Mouse (Mus musculus) left cerebral cortex, adult 18-20 months (tissue): ENCODE data around the gene Enpep. TPM values are rescaled to one million over a fixed set of nuclear protein-coding genes. Genes with fewer than 3 reads are reported as not detected.

Source experiments
- DNase-seq, 2 experiments: peaks; one replicate each; pipeline ENCODE4 v3.0.0; 2021 to 2022; ENCODE audit warnings: low spot score in 2 of 2, mixed read lengths in 1 of 2
- total RNA-seq, 2 experiments: library from RNA; stranded (reverse); gene quantifications; 2 replicates each; pipeline ENCODE4 v1.2.3; 2021

Enpep gene
- total RNA-seq, 2 experiments from 2014 or later, result 1.6 to 2.0 TPM

DNA sequence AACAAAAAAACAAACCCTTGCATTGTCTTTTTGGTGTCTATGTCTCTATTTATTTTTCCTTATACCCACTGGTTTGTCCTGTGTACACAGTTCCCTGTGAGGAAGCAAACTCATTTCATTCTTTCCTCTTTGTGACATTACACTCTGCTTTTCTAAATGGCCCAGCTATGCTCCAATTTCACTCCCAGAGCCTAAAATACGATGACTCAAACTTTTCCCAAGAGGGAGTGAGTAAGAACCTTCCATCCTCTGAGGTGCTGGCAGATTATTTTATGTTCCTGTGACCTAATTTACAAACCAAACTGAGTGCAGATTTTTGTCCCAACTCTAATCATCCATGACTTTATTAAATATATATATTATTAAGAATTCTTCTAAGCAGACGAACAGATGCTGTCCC is 19.3 kb downstream of the Enpep start:
- DNase-seq, result no peak

DNA sequence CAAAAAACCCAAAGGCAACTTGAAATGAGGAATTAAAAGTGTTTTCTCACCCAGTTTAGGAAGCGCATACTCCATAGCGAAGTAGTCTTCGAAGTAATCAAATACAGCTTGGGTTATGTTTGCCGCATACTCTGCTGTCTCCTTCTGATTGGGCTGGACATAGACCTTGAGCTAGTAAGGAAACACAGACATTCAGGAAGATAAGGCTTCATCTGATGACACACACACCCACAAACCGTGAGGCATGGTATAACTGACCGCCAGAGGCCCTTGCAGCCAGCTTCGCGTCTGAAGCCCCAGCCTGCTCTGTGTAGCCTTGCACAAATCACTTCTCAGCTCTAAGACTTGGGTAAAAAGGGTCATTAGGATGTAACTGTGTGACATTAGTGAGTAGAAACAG is 20.0 kb downstream of the Enpep start:
- DNase-seq, result no peak

DNA sequence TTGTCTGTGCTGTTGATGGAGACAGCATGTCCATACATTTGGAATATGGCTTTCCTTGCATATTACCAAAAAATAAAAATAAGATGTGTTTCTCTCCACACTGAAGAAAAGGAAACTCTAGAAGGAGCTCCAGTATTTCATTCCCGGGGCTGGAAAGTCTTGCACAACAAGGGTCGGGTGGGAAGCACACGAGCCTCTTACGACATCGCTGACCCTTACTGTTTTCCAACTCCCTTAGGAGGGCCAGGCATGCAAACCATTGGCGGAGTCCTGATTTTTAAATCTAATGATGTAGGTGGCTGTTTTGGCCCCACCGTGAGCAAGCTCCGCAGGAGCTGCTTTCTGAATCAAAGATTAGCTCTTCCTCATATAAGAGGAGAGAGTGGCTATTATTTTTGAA is 20.6 kb downstream of the Enpep start:
- no peak for DNase-seq

DNA sequence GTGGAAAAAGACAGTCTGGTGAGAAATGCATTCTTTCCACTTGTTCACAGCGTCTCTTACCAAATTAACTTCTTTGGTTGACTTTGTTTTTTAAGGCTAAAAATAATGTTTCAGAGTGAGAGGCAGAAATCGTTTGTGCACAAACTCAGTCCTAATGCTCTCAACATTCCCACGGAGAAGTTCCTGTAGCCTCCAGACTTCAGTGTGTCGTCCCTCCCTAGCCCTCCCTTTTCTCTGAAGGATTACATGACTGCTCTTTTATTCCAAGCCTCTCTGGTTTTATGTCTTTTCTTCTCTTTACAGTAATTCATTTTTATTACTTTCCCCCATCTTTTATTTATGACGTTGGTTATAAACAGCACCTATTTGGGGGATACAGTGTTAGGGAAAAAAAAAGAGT is 22.6 kb downstream of the Enpep start:
- no peak for DNase-seq

DNA sequence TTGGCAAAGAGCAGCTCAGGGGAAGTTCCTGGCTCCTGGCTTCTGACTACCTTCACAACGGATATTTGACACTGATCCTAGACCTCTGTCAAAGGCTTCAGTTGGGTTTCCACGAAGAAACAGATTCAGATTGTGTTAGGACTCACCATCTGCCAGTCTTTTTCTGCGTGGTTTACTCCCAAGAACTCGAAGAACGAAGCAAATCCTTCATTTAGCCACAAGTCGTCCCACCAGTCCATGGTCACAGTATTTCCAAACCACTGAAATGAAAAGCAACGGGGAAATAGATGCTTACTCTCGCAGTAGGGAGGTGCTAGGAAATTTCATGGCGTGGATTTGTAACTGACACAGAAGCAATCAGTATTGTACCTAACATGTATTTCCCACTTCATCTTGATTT is 23.6 kb downstream of the Enpep start:
- DNase-seq, result peak in 1 of 2 experiments; percentile 7

DNA sequence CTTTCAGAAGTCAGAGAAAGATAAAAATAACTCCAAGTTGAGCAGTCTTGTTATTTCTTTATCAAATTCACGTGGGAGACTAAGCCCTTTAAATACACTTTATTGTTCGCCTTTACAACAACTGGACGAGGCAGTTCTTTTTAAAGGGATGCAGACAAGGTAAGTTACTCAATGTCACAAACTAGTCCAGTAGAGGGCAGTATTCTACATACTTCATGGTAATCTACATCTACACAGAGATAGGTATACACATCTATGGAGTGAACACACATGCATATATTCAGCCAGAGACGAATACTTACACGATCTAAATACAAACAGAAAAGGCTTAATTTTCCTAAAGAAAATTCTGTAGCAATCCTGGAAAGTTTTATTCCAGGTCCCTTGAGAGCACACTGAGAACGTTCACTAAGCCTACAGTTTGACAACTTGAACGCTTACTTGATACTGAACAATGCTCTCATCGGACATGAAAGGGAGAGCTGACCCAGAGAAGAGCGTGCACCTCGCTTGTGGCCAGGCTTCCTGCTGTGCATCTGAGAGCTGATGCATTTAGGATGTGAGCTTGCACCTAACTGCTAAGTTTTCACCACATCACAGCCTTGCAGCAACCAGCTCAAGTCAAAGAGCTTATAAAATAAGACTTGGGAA is 24.3 kb downstream of the Enpep start:
- no peak for DNase-seq

DNA sequence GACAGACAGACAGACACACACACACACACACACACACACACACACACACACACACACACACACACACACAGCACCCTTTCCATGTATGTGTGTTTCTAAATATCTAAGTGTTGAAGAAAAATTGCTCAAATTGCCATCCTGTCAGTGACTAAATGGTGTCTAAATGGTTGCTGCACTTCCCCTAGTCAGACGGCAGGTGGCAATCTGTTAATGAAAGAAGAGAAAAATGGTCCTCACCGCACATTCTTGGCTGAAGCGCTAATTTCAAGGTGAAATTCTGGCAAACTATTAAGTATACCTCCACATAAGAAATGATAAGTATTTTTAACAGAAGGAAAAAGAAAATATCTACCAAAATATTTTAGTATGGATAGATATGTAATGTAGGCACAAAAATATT is 28.6 kb downstream of the Enpep start:
- DNase-seq, result peak; percentile 25 to 55

DNA sequence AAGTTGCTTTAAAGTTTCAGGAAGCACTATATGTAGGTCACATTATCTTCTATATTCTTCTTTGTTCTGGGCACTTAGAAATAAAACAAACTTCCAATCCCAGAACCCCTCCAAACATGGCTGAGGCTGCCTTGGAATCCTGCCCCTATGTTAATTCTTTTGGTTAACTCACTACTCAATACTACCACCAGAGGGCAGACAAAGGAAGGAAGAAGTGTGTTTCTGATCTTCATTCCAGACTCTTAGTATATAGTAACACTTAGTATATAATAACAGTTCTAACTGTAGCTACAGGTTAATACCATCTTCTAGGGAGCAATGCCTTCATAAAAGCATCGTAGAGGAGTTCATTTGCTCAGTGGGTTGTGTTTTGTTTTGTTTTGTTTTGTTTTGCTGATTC is 32.6 kb downstream of the Enpep start:
- peak in 1 of 2 experiments; percentile 20 for DNase-seq

DNA sequence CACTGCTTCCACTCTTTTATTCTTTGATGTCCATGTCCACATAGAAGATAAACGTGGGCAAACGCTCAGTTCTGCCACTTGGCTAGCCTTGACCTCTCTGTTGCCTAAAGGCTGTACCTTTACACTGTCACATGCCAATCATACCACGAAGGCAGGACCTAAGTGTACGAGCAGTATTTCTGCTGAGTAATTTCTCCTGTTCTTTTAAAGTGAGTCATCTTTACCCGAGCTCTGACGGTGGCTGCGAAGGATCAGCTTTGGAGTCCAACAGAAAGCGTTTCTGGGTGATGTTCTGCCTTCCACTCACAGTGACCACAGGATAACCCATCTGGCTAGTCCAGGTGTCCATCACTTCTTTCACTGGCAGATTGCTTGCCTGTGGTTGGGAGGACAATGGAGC is 33.9 kb downstream of the Enpep start:
- DNase-seq, result no peak

DNA sequence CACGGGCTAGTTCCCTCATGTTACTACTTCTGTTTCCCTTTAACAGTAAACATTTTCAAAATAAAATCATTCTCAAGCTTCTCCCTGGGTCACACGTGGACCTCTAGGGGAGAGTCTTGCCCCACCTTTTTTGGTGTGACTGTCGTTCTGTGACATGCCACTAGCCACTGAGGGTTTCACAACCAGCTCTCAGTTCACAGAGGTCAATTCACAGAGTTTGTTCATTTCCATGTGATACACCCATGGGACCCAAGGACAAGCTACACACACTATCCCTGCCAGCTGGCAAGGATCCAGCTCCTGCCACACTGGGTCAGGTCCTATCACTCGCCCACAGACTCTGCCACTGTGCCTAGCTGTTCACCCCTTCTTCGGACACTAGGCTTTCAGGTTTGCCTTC is 35.5 kb downstream of the Enpep start:
- DNase-seq, result no peak

DNA sequence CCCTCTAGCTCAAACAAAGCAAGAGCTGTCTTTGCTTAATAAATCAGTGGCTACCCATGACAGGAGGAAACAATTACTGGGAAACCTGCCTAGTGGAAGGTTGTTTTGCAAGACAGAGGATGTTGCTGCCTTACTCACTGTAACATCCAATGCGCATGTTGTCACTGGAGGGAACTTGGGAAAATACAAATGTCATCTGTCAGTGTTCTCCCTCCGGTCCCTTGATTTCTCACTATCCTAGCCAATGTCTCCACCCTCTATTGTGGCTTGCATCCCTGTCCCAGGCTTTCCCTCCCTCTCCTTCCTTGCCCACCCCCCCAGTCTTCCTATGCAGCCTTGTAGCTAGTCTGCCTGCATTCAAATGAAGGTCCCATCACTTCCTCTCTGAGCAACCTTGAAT is 36.6 kb downstream of the Enpep start:
- no peak for DNase-seq

DNA sequence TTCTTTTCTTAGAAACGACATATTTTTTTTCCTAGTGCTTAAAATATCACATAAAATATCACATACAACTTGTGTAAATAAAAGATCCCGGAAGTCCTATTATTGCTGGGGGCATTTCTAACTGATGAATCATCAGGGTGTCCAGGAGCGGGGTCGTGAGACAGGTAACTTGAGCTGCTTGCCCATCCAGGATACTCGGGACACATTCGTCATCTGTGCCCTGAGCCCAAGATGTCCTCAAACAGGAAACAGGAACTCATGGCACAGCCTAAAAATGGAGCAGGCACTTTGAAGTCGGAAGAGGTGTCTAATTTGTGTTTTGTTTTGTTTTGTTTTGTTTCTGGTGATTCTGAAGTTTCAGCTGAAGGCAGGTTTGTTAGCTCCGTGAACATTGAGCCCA is 43.0 kb downstream of the Enpep start:
- DNase-seq, result no peak

DNA sequence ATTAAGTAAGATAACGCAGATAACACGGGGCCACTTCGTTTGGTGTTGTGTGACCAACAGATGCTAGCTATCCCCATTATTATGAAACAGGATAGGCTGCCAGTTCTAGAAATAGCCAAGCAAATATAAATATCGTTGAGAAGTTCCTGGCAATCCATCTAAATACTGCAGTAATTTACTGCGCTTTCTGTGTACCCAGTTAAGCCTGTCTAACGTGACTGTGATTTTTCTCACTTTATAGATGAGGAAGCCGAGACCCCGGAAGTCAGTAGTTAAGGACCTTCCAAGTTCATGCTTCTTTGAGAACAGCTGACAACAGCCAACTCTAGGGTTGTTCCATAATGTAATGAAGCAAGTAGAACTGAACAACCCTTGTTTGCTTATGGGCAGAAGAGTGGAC is 45.4 kb downstream of the Enpep start:
- no peak for DNase-seq

DNA sequence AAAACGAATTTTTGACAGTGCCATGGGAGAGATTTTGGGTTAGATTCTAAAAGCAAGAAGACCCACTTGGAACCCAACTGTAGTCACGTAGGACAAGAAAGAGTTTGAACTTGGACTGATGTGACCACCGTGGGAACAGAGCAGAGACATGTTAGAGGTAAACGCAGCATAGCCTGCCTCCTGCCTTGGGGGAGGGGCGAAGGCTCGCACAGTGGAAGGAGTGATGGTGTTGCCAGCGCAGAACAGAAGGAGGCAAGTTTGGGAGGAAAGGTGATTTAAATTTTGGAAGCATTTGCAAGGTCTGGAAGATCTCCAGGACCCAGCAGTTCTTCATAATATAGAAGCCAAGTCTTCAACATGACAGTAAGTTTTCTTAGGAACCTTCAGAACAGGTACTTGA is 46.1 kb downstream of the Enpep start:
- DNase-seq, result no peak

DNA sequence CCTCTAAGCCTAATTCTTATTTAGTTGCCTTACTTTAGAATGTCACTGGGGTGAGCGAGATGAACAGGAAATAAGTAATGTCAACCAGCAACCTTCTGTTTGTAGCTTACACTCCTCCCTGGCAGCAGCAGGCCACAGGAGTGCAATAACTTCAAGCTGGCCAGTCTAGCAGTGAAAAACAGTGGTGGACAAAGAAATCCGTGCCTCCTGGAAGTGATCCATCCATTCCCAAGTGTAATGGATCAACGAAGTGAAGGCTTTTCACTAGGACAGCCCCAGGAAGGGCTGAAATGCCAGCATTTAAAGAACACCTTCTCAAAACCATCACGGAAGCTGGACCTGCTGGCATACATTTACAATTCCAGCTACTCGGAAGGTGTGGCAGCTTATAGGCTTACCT is 48.2 kb downstream of the Enpep start:
- no peak for DNase-seq

DNA sequence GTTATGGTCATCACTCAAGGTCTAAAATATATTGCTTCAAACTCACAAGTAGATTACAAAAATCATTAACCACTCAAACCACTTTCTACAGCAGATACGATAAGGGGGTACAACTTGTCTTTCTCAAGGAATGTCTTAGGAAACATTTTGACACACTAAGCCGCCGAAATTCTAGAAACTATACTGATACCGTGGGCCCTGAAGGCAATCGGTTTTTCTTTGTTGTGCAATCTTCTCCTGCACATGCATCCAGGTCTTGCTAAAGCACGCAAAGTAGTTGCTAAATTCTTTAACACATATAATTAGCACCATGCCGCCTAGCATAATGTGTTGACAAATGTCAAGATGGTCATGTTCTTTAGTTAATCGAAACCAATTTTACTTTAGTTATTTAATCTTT is 53.1 kb downstream of the Enpep start:
- DNase-seq, result no peak

DNA sequence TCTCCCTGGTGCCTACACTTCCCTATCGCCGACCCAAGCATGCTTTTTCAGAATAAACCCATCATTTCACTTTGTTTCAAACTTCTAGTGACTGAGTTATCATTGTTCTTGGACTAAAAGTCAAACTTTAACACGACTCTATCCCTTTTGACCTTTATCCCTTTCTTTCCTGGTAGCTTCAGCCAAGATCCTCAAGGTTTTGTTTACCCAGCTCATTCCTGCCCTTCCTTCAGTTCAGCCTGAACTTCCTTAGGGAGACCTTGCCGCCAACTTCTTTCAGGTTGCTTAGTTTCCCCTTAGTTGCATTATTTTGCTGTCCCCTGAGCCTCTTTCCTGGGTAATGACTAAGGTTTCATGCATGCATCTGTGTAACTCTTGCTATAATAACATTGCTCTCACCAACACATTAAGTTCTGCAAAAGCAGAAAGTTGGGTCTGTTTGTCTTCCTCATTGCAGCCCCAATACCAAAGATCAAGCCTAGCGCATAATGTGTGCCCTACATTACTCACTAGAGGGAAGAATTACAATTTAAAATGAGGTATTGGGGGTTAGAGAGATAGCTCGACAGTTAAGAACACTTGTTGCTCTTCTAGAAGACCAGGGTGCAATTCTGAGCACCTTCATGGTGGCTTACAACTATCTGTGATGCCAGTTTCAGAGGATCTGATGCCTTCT is 59.2 kb downstream of the Enpep start:
- no peak for DNase-seq

DNA sequence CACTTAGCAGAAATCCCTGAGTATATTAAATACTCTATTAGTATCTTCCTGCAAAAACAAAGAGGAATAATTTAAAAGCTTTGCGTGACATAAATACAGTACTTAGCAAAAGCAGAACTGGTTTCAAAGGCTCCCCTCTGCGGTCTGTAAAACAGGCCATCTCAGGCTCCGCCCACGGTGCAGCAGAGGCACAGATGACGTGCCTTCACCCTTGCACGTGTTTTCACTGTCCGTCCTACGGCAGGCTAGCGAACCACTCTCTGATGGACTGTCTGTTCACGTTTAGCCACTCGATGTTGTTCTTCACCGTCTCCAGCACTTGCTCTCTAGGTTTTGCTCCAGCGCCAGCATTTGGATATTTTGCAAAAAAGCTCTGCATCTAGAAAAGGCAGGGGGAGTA is 62.5 kb downstream of the Enpep start:
- DNase-seq, result no peak

DNA sequence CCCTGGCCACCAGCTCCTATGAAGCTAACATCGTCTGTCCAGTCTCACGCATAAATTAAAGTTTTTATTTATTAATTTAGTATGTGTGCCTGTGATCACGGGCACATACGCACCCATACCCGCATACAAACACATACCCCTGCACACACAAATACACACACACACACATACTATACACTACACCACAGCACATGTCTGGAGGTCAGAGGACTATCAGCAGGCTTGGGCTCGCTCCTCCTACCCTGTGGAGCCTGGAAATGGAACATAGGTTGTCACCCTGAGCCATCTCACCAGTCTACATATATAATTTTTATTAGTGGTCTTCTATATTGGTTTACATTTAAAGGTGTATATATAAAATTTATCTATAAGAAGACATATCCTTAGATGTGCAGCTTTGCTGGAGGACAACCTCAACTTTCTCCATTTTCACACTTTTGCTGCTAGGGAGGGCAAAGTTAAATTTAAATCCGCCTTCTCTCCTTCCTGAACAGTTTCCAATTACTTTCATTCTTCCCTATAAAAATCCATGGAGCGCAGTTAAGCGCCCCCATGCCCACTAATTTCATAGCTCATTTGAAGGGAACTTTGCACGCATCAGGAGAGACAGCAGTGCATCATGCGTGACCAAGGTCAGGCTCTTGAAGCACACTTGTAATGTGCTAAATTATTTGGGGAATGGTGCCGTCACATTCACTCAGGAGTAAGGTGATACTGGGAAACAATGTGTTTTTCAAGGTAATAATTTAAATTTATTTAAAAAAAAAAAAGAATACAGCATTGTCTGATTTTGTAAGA is 63.4 kb downstream of the Enpep start:
- no peak for DNase-seq

DNA sequence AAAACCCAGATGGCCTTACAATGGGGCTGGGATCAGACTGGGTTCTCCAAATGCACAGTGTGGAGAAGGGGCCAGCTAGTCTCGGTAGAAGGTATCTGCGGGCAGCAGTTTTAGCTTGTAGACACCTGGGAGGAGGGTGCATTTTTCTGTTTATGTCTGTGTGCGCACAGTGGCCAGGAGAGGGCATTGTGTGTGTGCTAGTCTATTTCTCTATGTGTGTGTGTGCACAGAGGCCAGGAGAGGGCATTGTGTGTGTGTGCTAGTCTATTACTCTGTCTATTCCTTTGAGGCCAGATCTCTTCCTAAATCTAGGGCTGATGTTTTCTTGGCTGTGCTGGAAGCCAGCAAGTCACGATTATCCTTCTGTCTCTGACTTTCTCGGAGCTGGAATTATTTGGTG is 74.0 kb downstream of the Enpep start:
- DNase-seq, result no peak

DNA sequence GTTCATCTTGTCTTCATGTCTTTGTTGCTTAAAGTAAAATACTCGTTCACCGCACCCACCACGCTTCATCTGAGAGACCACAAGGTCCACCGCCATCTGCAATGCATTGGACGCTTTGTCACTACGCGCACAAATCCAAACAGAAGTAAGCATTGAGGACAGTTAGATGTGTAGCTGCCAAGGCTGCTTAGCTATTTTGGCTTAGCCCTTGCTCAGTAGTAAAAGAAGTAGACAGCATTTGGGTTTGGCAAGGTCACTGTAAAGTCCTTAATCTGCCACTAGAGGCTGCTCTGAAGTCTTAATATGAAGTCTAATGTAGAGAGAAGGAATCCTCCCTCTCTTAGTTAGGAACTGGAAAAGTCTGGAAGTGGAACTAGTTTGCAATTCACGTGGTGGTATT is 75.8 kb downstream of the Enpep start:
- DNase-seq, result no peak

DNA sequence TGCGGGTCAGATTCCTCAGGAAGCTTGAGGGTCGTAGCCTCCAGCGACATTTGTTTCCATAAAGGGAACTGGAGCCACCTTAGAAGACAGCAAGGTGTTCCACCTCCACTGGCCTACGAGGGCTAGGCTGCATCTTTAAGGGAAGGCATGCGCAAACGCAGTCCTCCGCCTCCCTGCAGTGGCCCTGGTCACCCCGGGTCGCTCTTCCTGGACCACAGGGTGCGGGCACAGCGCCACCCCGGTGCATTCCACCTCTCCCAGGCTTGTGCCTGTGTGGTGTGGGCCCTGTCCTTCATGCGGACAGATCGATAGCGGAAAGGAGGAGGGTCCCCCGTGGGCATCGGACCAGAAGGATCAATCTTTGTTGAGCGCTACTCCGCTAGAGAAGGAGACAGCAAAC is 76.2 kb downstream of the Enpep start:
- no peak for DNase-seq

DNA sequence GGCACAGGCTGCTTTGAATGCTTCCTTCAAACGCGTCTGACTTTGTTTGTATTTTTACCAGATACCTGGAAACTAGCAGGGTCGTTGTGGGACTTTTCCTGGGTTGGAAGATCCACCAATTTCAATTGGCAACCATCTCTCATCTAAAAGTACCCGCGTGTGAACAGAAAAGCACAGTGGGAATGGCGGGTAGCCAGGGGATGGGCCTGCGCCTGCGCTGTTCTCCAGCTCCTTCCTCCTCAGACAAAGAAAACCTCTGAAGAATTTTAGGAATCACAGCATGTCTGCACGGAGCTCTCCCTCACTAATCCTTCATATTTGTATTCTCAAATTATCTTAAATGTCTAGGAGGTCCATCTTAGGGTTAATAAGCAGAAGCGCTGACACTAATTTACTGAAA is 78.3 kb downstream of the Enpep start:
- DNase-seq, result no peak
